Mouse (Mus musculus) kidney, adult 2 months (tissue): ENCODE data around the gene Sgk1.

ENCODE experiments used
- CTCF ChIP-seq: fragments of 200-500 bp; conservative IDR thresholded peaks from 2 replicates; pipeline ENCODE4 v1.5.1; 2011; ENCODE audit warnings: low read depth, mild to moderate bottlenecking, control low read depth, low read length, moderate library complexity, mixed read lengths; ENCODE audit not compliant: insufficient read depth, insufficient read length
- POLR2A ChIP-seq: fragments of 200-500 bp; IDR thresholded peaks from one replicate; pipeline ENCODE4 v1.6.1; 2011; ENCODE audit warnings: low read depth, low read length, control low read depth

- TF ChIP-seq CTCF (no peak), POLR2A (no peak)
Observed at GRCm38 (mm10) chr10:21961111-21961510, 79.1 kb downstream of the Sgk1 start.
